Comparison of ENCODE assay signal across 33 mouse cellular contexts in genomic region chrX:49877651-49878349, GRCm38 (mm10). TPM values are rescaled to one million over a fixed set of nuclear protein-coding genes. Genes with fewer than 3 reads are reported as not detected.
"Had no signal": no experiment of that assay in that cellular context is flagged by ENCODE, and none has a peak within 500 bp of the region (broad histone marks: within the 10 kb centered on the region; RNA-seq: fewer than 3 reads in every experiment).

No protein-coding gene starts in this region.

- DNase-seq: gastrocnemius, adult 2 months; gastrocnemius, postnatal 10 days; gastrocnemius, postnatal 25 days; heart, adult 2 months; heart, postnatal 14 days; heart, postnatal 36 days; kidney, adult 11 months; kidney, adult 2 months; kidney, adult 9 months; kidney, postnatal 14 days; kidney, postnatal 4 days; liver; liver, embryonic 13.5 days; liver, postnatal 0 days had no signal

- H3K27me3 ChIP-seq: heart, embryonic 13.5 days; heart, embryonic 15.5 days; hindbrain, embryonic 13.5 days; hindbrain, embryonic 15.5 days; kidney, embryonic 15.5 days; limb, embryonic 12.5 days; liver, embryonic 13.5 days; liver, embryonic 15.5 days had no signal

- H3K9me3 ChIP-seq: heart, embryonic 13.5 days; heart, embryonic 15.5 days; hindbrain, embryonic 13.5 days; hindbrain, embryonic 15.5 days; kidney, embryonic 15.5 days; limb, embryonic 10.5 days; limb, embryonic 12.5 days; liver, embryonic 13.5 days; liver, embryonic 15.5 days had no signal

- H3K9ac ChIP-seq: heart, embryonic 13.5 days; heart, embryonic 15.5 days; hindbrain, embryonic 13.5 days; hindbrain, embryonic 15.5 days; kidney, embryonic 15.5 days; limb, embryonic 12.5 days; liver, embryonic 13.5 days; liver, embryonic 15.5 days; liver, postnatal 0 days had no signal

- H3K4me2 ChIP-seq: heart, embryonic 11.5 days; heart, embryonic 13.5 days; heart, embryonic 15.5 days; hindbrain, embryonic 13.5 days; hindbrain, embryonic 15.5 days; kidney, embryonic 15.5 days; limb, embryonic 12.5 days; liver, embryonic 11.5 days; liver, embryonic 13.5 days; liver, embryonic 15.5 days had no signal

- H3K4me3 ChIP-seq: gastrocnemius, adult 2 months; heart, adult 2 months; heart, embryonic 13.5 days; heart, embryonic 15.5 days; hindbrain, embryonic 13.5 days; hindbrain, embryonic 15.5 days; kidney, embryonic 15.5 days; layer of hippocampus, adult 2 months; left cerebral cortex, adult 2 months; limb, embryonic 10.5 days; limb, embryonic 12.5 days; liver, embryonic 13.5 days; liver, embryonic 15.5 days had no signal

- ATAC-seq: hindbrain, postnatal 0 days; intestine, embryonic 16.5 days; liver, postnatal 0 days had no signal

- H3K27ac ChIP-seq: gastrocnemius, adult 2 months; heart, adult 2 months; heart, embryonic 13.5 days; heart, embryonic 15.5 days; hindbrain, embryonic 13.5 days; hindbrain, embryonic 15.5 days; hindbrain, postnatal 0 days; kidney, embryonic 15.5 days; kidney, postnatal 0 days; layer of hippocampus, adult 2 months; left cerebral cortex, adult 2 months; limb, embryonic 10.5 days; limb, embryonic 12.5 days; liver, embryonic 13.5 days; liver, embryonic 15.5 days had no signal

- H3K4me1 ChIP-seq: heart, embryonic 13.5 days; heart, embryonic 15.5 days; hindbrain, embryonic 13.5 days; hindbrain, embryonic 15.5 days; kidney, embryonic 15.5 days; limb, embryonic 10.5 days; limb, embryonic 12.5 days; liver, embryonic 13.5 days; liver, embryonic 15.5 days had no signal

- H3K36me3 ChIP-seq: heart, embryonic 13.5 days; heart, embryonic 15.5 days; hindbrain, embryonic 13.5 days; hindbrain, embryonic 15.5 days; kidney, embryonic 15.5 days; limb, embryonic 10.5 days; limb, embryonic 12.5 days; liver, embryonic 13.5 days; liver, embryonic 15.5 days had no signal

RNA-seq across cellular contexts. Expression of gene Olfr1322, which starts 13.5 kb away (rescaled TPM):
- polyA plus RNA-seq: heart, adult 2 months; heart, embryonic 11.5 days; heart, embryonic 13.5 days; heart, embryonic 15.5 days; heart, postnatal 0 days; hindbrain, embryonic 11.5 days; hindbrain, embryonic 13.5 days; hindbrain, embryonic 15.5 days; hindbrain, postnatal 0 days; intestine, embryonic 14.5 days; intestine, embryonic 16.5 days; kidney, adult 2 months; kidney, embryonic 15.5 days; kidney, postnatal 0 days; limb, embryonic 10.5 days; limb, embryonic 12.5 days; limb, embryonic 14.5 days; liver, embryonic 11.5 days; liver, embryonic 13.5 days; liver, embryonic 15.5 days; liver, postnatal 0 days had no signal
